Mouse (Mus musculus) ES-E14 (cell line): ENCODE measurements around the gene Fn1. TPM values are rescaled to one million over a fixed set of nuclear protein-coding genes. Genes with fewer than 3 reads are reported as not detected.

Source experiments
- DNase-seq: peaks from one replicate; pipeline ENCODE4 v3.0.0-alpha.2; 2013; ENCODE audit warnings: low read depth, low spot score
- H3K27ac ChIP-seq: 2 replicates; pipeline ENCODE4 v1.5.1; 2012; ENCODE audit warnings: low read depth, mild to moderate bottlenecking, low read length, moderate library complexity, mixed read lengths; ENCODE audit not compliant: poor library complexity, insufficient read depth, severe bottlenecking
- H3K36me3 ChIP-seq: 2 replicates; pipeline ENCODE4 v1.6.1; 2012; ENCODE audit warnings: mild to moderate bottlenecking, low read length, moderate library complexity, mixed read lengths; ENCODE audit not compliant: control insufficient read depth, poor library complexity, insufficient read depth, severe bottlenecking
- H3K4me1 ChIP-seq, 2 experiments: fragments of 150-350 bp in 1 of 2; sonication (generic) in 1 of 2; 2 replicates each; pipeline ENCODE4 v1.6.1; 2012; ENCODE audit warnings: low read length in 2 of 2, mild to moderate bottlenecking in 1 of 2, mixed read lengths in 1 of 2; ENCODE audit not compliant: control insufficient read depth in 2 of 2, insufficient read depth in 2 of 2, poor library complexity in 1 of 2
- H3K4me3 ChIP-seq, 2 experiments: fragments of 150-350 bp in 1 of 2; sonication (generic) in 1 of 2; 2 replicates each; pipeline ENCODE4 v1.5.1; 2012; ENCODE audit warnings: low read length in 2 of 2, low read depth in 1 of 2, mild to moderate bottlenecking in 1 of 2, mixed read lengths in 1 of 2; ENCODE audit not compliant: insufficient read depth in 1 of 2, poor library complexity in 1 of 2, severe bottlenecking in 1 of 2
- H3K9ac ChIP-seq: 2 replicates; pipeline ENCODE4 v1.6.1; 2012; ENCODE audit warnings: low read depth, mild to moderate bottlenecking, low read length, mixed read lengths; ENCODE audit not compliant: poor library complexity, insufficient read depth, severe bottlenecking
- H3K9me3 ChIP-seq: fragments of 150-350 bp; sonication (generic); 2 replicates; pipeline ENCODE4 v1.6.1; 2012; ENCODE audit warnings: low read depth, mild to moderate bottlenecking, low read length; ENCODE audit not compliant: control insufficient read depth, insufficient read depth
- CHD2 ChIP-seq: IDR thresholded peaks from 2 replicates; pipeline ENCODE4 v1.6.1; 2014; ENCODE audit warnings: mild to moderate bottlenecking, low read depth, low read length, inconsistent platforms
- HCFC1 ChIP-seq: IDR thresholded peaks from 2 replicates; pipeline ENCODE4 v1.6.1; 2012; ENCODE audit warnings: low read length, inconsistent platforms, borderline replicate concordance; ENCODE audit not compliant: insufficient read depth
- MAFK ChIP-seq: IDR thresholded peaks from 2 replicates; pipeline ENCODE4 v1.6.1; 2014; ENCODE audit warnings: mild to moderate bottlenecking, low read depth, low read length, inconsistent platforms; ENCODE audit not compliant: insufficient read depth
- ZC3H11A ChIP-seq: IDR thresholded peaks from 2 replicates; pipeline ENCODE4 v1.6.1; 2012; ENCODE audit warnings: low read depth, mild to moderate bottlenecking, inconsistent platforms, low read length, borderline replicate concordance
- ZNF384 ChIP-seq: IDR thresholded peaks from 2 replicates; pipeline ENCODE4 v1.6.1; 2012; ENCODE audit warnings: low read depth, low read length, inconsistent platforms
- in situ Hi-C, 2 experiments: fragments of 600-800 bp; cut with MboI; formaldehyde crosslinking; loops; one replicate each; pipeline ENCODE4 v1.15.1; 2025; ENCODE audit warnings: low sequenced_read_pairs in 2 of 2, inconsistent platforms in 1 of 2; ENCODE audit not compliant: unreplicated experiment in 2 of 2
- total RNA-seq: library from RNA; depleted of rRNA; stranded (reverse); fragments of 300-350 nt; gene quantifications from 2 replicates; pipeline ENCODE4 v1.2.3, GENCODE M21; 2012

Fn1 gene
- total RNA-seq, 1 experiment: 491 TPM

- TF ChIP-seq CHD2: no peak
- no peak for TF ChIP-seq ZNF384
- TF ChIP-seq ZC3H11A: no peak
- TF ChIP-seq MAFK: no peak
- no peak for TF ChIP-seq HCFC1
- Histone ChIP-seq H3K36me3 (no peaks in the 10 kb centered on the region), H3K27ac (no peak overlapping the region), H3K9ac (no peak overlapping the region), H3K9me3 (no peaks in the 10 kb centered on the region), H3K4me1 (peaks cover 0 to 2% of the 10 kb centered on the region in 2 experiments; a peak in 1 of 4 replicates), H3K4me3 (no peak overlapping the region)
- no peak for DNase-seq
- in situ Hi-C loops: no loop called here
Measured at GRCm38 (mm10) chr1:71681306-71681705, 28.3 kb upstream of the Fn1 start.

DNA sequence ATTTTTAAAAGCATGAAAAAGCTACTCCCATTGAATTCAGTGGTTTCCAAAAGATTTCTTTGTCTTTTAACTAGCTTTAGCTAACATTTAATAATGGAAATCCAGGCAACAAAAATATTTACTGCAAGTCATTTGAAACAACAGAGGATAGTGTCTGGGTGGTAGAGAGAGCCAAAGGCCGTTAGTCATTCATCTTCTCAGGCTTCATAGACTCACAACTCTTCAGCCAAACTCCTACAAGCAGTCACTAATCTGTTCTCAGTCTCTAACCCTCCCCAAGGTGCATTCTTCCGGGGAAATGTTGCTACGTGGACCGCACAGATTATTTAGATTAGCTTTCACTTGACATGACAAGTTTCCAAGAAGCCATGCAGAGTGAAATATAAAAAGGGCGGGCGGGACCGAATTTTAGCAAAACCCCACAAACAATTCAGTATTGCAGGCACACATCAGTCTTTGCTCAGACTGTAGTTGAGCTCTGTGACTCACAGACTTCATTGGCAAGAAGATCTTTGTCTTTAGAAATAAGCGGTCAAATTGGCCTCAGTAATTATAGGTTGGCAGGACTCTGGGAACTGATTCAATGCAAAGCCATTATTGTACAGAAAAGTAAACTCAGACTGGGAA lies 27.2 kb upstream of the Fn1 start:
- Histone ChIP-seq H3K4me1 (peaks cover 0 to 3% of the 10 kb centered on the region in 2 experiments; a peak in 1 of 4 replicates), H3K36me3 (no peaks in the 10 kb centered on the region), H3K9ac (no peak overlapping the region), H3K4me3 (no peak overlapping the region), H3K27ac (no peak overlapping the region), H3K9me3 (no peaks in the 10 kb centered on the region)
- DNase-seq: no peak
- TF ChIP-seq ZNF384: no peak
- TF ChIP-seq MAFK: no peak
- no peak for TF ChIP-seq ZC3H11A
- TF ChIP-seq HCFC1: no peak
- no peak for TF ChIP-seq CHD2
- in situ Hi-C loops: no loop called here

DNA sequence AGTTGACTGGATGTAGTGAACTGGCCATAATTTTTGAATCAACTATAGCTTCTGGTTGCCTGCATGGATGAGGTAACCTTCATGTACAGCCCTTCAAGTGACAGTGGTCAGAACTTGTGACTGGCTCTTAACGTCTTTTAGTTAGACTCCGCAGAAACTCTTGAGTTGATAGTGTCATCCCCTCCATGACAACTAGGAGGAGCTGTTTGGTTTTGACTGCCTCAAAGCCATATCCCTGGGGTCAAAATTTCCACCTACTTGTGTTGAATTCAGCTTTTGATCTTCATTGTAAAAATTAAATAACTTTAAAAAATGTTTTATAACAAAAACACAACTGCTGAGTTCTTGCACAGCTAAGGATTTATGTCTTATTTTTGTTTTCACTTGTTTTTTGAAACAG lies 22.4 kb upstream of the Fn1 start:
- no peak overlapping the region for H3K4me3 ChIP-seq
- H3K27ac ChIP-seq: no peak overlapping the region
- no peaks in the 10 kb centered on the region for H3K36me3 ChIP-seq

DNA sequence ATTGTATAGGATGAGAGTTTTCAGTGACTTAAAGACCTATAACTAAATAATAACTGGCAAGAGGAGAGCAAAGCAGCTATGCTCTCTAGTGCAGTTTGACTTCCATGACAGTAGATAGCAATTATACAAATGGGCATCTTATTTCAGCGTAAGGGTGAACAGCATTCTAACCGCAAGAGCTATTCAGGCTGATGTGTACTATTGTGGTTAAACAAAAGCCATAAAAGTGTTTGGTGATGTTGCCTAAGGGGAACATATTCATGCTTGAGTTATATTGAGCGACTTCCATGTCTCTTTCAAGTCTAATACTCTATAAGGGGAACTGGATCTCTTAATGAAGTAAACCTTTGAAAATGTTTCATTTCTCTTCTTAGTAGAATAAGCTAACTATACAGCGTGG lies 21.3 kb upstream of the Fn1 start:
- H3K9me3 ChIP-seq: no peaks in the 10 kb centered on the region

More for the DNA sequence above, 22.4 kb upstream of the Fn1 start:
- TF ChIP-seq HCFC1 (no peak), ZNF384 (no peak), ZC3H11A (no peak), MAFK (no peak), CHD2 (no peak)
- H3K9ac ChIP-seq: no peak overlapping the region
- in situ Hi-C loops: no loop called here
- no peaks in the 10 kb centered on the region for H3K9me3 ChIP-seq
- DNase-seq: no peak
- H3K4me1 ChIP-seq: peaks cover 8 to 11% of the 10 kb centered on the region in 2 experiments

More for the DNA sequence above, 21.3 kb upstream of the Fn1 start:
- no peak for TF ChIP-seq MAFK
- no peaks in the 10 kb centered on the region for H3K36me3 ChIP-seq
- no peak overlapping the region for H3K4me3 ChIP-seq
- DNase-seq: no peak
- in situ Hi-C loops: no loop called here
- peaks cover 8 to 11% of the 10 kb centered on the region in 2 experiments for H3K4me1 ChIP-seq
- no peak overlapping the region for H3K9ac ChIP-seq
- H3K27ac ChIP-seq: no peak overlapping the region
